20 mouse cellular contexts compared by ENCODE assay signal in the genomic region with DNA sequence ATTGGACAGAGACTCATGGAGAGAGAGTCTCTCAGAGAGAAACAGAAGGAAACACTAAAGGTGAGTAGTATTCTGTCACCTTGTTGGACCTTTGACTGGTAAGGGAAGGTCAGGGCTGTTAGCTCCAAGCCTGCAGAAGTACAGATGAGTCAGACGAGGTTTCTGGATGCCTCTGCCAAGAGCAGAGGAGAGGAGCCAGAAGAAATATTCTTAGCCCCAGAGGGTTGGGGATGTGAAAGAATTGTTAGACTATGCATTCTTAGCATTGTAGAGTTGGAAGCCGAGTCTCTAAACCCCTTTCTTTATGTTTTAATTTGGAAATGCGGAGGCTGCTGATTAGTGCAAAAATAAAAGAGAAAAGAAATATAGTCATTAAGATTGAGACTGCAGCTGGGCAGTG. TPM values are rescaled to one million over a fixed set of nuclear protein-coding genes. Genes with fewer than 3 reads are reported as not detected.
DNase-seq lines count a peak whose midpoint lies in the region.
"Had no signal": no experiment of that assay in that cellular context is flagged by ENCODE, and none has a peak within 500 bp of the region (broad histone marks: within the 10 kb centered on the region; RNA-seq: fewer than 3 reads in every experiment).

No protein-coding gene starts in this region.

- intact Hi-C loops in gastrocnemius, postnatal 36 days (cut with DNase I), result no loop called here

- DNase-seq in gastrocnemius, adult 18-20 months (ENCODE audit: low spot score), result peak; percentile 23
- no peak for DNase-seq in gastrocnemius, postnatal 36 days
- peak; percentile 47 for DNase-seq in Muller cell, postnatal 12 days (ENCODE audit: inconsistent ontology term)
- peak; percentile 49 for DNase-seq in adipocyte (ENCODE audit: low spot score)
- DNase-seq in brain, adult 2 months (ENCODE audit: low read depth, low spot score), result peak; percentile 69
- no peak for DNase-seq in right cerebral cortex, adult 18-20 months
- no peak for DNase-seq in lung, postnatal 4 days
- DNase-seq: cerebellum, adult 11-12 months; cerebellum, postnatal 14 days; gastrocnemius, postnatal 10 days; heart, adult 2 months; kidney, adult 11 months; kidney, postnatal 14 days; layer of hippocampus, adult 9-11 months; liver; lung, adult 2 months; lung, postnatal 10 days; right cerebral cortex, postnatal 4 days; thymus, adult 18-20 months; thymus, postnatal 36 days had no signal

RNA-seq across cellular contexts. Expression of a gene that starts 6.5 kb away (rescaled TPM):
- under 1 TPM in 1 of 2 experiments, not detected in 1; 0.55 TPM for total RNA-seq in gastrocnemius, adult 18-20 months (2021)
- under 1 TPM in 1 of 2 experiments, not detected in 1; 0.30 TPM for total RNA-seq in gastrocnemius, postnatal 36 days (2021)

RNA-seq across cellular contexts. Expression of a gene that starts 21.3 kb away (rescaled TPM):
- 100 to 1,000 TPM; 169 to 186 TPM for total RNA-seq in gastrocnemius, adult 18-20 months (2021)
- 100 to 1,000 TPM; 153 to 159 TPM for total RNA-seq in gastrocnemius, postnatal 36 days (2021)

Comparison
In these comparisons a context has a peak if more than half of its experiments do, and no peak if none do; other contexts are left out.
1. DNase-seq: peak in gastrocnemius, adult 18-20 months (single experiment), Muller cell, postnatal 12 days (single experiment), adipocyte (single experiment) and brain, adult 2 months (single experiment); none in gastrocnemius, postnatal 36 days (0 of 2), right cerebral cortex, adult 18-20 months (single experiment) and lung, postnatal 4 days (0 of 2).